Mouse (Mus musculus) heart, adult 2 months (tissue): ENCODE measurements around the gene Tshz2. TPM values are rescaled to one million over a fixed set of nuclear protein-coding genes. Genes with fewer than 3 reads are reported as not detected.

Source experiments
- DNase-seq, 2 experiments: peaks; one replicate each; pipeline ENCODE4 v3.0.0; 2021
- H3K27ac ChIP-seq: fragments of 200-600 bp; 2 replicates; pipeline ENCODE4 v1.8.1; 2022
- H3K27me3 ChIP-seq: fragments of 200-500 bp; 2 replicates; pipeline ENCODE4 v1.6.1; 2012; ENCODE audit warnings: mild to moderate bottlenecking, low read length, inconsistent platforms, mixed read lengths; ENCODE audit not compliant: control insufficient read depth, insufficient read depth
- H3K36me3 ChIP-seq: fragments of 200-500 bp; 2 replicates; pipeline ENCODE4 v1.6.1; 2012; ENCODE audit warnings: low read length, inconsistent platforms; ENCODE audit not compliant: control insufficient read depth, insufficient read depth
- H3K4me1 ChIP-seq: fragments of 200-500 bp; 2 replicates; pipeline ENCODE4 v1.6.1; 2011; ENCODE audit warnings: low read length; ENCODE audit not compliant: control insufficient read depth, insufficient read depth
- H3K4me3 ChIP-seq: fragments of 200-600 bp; 2 replicates; pipeline ENCODE4 v1.8.1; 2022
- H3K79me2 ChIP-seq: fragments of 200-500 bp; replicated peaks from 2 replicates; pipeline ENCODE4 v1.6.1; 2012; ENCODE audit warnings: mild to moderate bottlenecking, inconsistent platforms, low read length, moderate library complexity, mixed read lengths; ENCODE audit not compliant: control insufficient read depth, insufficient read depth
- H3K9ac ChIP-seq: fragments of 200-500 bp; 2 replicates; pipeline ENCODE4 v1.6.1; 2012; ENCODE audit warnings: low read depth, mild to moderate bottlenecking, control low read depth, inconsistent platforms, low read length, mixed read lengths
- CTCF ChIP-seq: fragments of 200-600 bp; IDR thresholded peaks from 2 replicates; pipeline ENCODE4 v1.8.1; 2022; ENCODE audit warnings: antibody characterized with exemption, mild to moderate bottlenecking, moderate library complexity
- EP300 ChIP-seq: fragments of 200-500 bp; IDR thresholded peaks from 2 replicates; pipeline ENCODE4 v1.6.1; 2011; ENCODE audit warnings: low read depth, low read length, control low read depth; ENCODE audit not compliant: insufficient read depth
- POLR2A ChIP-seq: fragments of 200-500 bp; IDR thresholded peaks from 2 replicates; pipeline ENCODE4 v1.6.1; 2011; ENCODE audit warnings: mild to moderate bottlenecking, low read depth, low read length, control low read depth; ENCODE audit not compliant: insufficient read depth
- whole genome bisulfite sequencing: fragments of 180-500 bp; shearing (Covaris S2); methylation state at CpG from one replicate; pipeline ENCODE4 v1.1.7; 2018; 5-methylcytosine and 5-hydroxymethylcytosine counted together
- intact Hi-C: fragments of 180-260 bp; cut with DNase I; formaldehyde crosslinking; loops from one replicate; pipeline ENCODE4 v1.15.1; 2025
- polyA plus RNA-seq: library from polyadenylated mRNA; depleted of rRNA; stranded (reverse); fragments of >200 nt; gene quantifications from 2 replicates; pipeline ENCODE4 v1.2.3, GENCODE M21; 2012
- total RNA-seq, 2 experiments: library from RNA; stranded (reverse); gene quantifications; 2 replicates each; pipeline ENCODE4 v1.2.3; 2021

Tshz2 gene
- total and polyA plus RNA-seq, 3 experiments = 8.2 to 12.9 (median 12.1) TPM

- 92% methylated on average over 10 of the region's 10 CpGs for WGBS
- intact Hi-C loops = no loop called here
- no peaks in the 10 kb centered on the region for H3K4me1 ChIP-seq
- no peaks in the 10 kb centered on the region for H3K36me3 ChIP-seq
- H3K4me3 ChIP-seq = no peak overlapping the region
- no peak for TF ChIP-seq EP300
- TF ChIP-seq CTCF = no peak
- TF ChIP-seq POLR2A = no peak
- no peaks in the 10 kb centered on the region for H3K79me2 ChIP-seq
- no peak for DNase-seq
- H3K27me3 ChIP-seq = no peaks in the 10 kb centered on the region
- no peak overlapping the region for H3K27ac ChIP-seq
- no peak overlapping the region for H3K9ac ChIP-seq
Observed at GRCm38 (mm10) chr2:169589697-169590096, 43.1 kb upstream of the Tshz2 start.

DNA sequence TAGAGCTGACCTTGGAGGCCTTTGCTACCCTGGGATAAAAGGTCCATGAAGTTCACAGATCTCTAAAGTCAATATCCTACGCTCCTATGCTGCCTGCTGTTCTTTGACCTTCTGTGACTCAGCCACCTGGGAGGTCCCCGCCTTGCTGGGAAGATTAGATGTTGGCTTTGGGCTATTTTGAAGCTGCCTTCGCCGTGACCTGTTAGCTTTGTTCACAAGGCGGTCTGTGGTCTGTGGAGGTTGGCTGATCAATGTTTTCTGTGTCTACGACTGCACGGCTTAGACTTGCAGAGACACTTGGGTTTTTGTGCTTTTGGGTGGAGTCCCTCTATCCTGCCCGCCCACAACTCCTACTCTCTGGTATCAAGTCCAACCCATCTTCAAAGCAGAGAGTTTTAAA lies 42.4 kb upstream of the Tshz2 start:
- TF ChIP-seq CTCF (no peak), EP300 (no peak), POLR2A (no peak)

DNA sequence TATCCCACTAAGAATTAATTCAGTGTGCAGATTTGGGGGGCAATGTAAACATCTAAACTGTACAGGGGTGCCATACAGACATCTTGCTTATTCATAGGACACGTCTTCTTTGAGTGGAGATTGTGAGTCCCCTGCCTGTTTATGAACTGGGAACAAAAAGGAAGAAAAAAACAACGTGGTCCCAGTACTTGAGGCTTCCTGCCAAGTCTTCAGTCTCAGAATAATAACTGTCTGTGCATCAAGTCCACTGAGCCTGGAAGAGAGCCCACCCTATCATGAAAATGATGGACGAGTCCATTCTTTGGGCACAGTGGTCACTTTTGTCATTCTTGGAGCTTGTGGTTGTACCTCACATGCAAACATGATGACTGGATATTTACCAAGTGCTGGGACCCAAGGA lies 39.1 kb upstream of the Tshz2 start:
- DNase-seq = no peak
- H3K27ac ChIP-seq = no peak overlapping the region
- no peak overlapping the region for H3K4me3 ChIP-seq
- H3K36me3 ChIP-seq = no peaks in the 10 kb centered on the region
- no peaks in the 10 kb centered on the region for H3K4me1 ChIP-seq
- intact Hi-C loops = no loop called here
- 40% methylated on average over 3 of the region's 3 CpGs for WGBS
- TF ChIP-seq POLR2A = no peak
- TF ChIP-seq CTCF = no peak
- TF ChIP-seq EP300 = no peak
- H3K79me2 ChIP-seq = no peaks in the 10 kb centered on the region
- no peaks in the 10 kb centered on the region for H3K27me3 ChIP-seq
- H3K9ac ChIP-seq = no peak overlapping the region

More for the DNA sequence above, 42.4 kb upstream of the Tshz2 start:
- Histone ChIP-seq H3K4me1 (no peaks in the 10 kb centered on the region), H3K27me3 (no peaks in the 10 kb centered on the region), H3K9ac (no peak overlapping the region), H3K79me2 (no peaks in the 10 kb centered on the region), H3K27ac (no peak overlapping the region), H3K36me3 (no peaks in the 10 kb centered on the region), H3K4me3 (no peak overlapping the region)
- DNase-seq = no peak
- intact Hi-C loops = no loop called here
- WGBS = 79% methylated on average over 8 of the region's 8 CpGs

DNA sequence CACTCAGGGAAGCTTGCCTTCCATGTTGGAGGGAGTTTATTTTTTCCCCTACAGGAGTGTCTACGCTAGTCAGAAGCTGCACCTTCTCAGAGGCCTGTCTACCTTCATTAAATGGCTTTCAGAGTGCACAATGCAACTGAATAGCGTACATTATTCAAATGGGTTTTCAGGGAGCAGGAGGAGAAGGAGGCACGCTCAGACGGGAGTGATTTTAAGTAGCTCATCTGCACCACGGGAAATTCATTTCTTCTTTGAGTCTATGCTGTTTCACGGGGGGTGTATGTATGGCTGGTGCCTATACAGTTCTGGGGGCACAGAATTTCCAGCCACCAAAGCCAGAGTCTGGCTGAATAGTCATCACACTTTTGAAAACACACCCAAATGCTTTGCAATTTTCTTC lies 35.5 kb upstream of the Tshz2 start:
- H3K27ac ChIP-seq = no peak overlapping the region
- H3K9ac ChIP-seq = no peak overlapping the region
- TF ChIP-seq POLR2A = no peak
- TF ChIP-seq EP300 = no peak
- TF ChIP-seq CTCF = no peak
- H3K79me2 ChIP-seq = no peaks in the 10 kb centered on the region
- no peaks in the 10 kb centered on the region for H3K36me3 ChIP-seq
- no peak overlapping the region for H3K4me3 ChIP-seq
- WGBS = 81% methylated on average over 6 of the region's 6 CpGs
- no peak for DNase-seq
- no peaks in the 10 kb centered on the region for H3K4me1 ChIP-seq
- intact Hi-C loops = no loop called here
- no peaks in the 10 kb centered on the region for H3K27me3 ChIP-seq

DNA sequence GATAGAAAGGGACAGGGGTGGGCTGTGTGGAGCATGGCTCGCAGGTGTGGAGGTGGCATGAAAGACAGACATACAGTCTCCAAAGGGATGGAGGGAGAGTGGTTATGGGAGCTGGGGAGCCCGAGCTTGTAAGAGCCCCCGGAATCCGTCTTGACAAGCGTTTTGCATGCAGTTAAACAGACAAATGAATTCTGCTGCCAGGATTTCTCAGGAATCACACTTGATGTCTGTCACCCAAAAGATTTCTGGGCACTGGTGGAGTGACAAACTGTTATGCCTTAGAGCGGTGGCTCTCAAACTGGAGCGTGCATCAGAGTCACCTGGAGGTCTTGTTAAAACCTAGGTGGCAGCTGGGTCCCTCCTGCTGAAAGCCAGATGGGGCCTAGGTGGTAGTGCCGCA lies 34.8 kb upstream of the Tshz2 start:
- 91% methylated on average over 8 of the region's 8 CpGs for WGBS

DNA sequence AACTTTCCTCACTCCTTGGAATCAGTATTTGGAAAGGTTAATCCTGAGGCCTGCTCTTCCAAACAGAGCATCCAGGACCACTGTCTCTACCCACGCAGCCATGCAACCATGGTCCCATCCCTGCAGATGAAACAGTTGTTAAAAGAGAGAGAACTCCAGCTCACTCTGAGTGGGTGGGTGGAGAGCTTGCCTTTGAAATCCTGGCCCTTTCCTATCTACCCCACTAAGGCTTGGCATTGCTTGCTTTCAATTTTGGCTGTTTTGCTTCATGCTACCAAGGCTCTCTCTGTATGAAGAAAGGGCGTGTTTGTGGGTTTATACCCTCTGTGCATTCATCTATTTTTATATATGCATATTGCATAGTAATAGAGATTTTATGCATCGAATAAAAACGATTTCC lies 33.2 kb upstream of the Tshz2 start:
- Histone ChIP-seq H3K4me1 (no peaks in the 10 kb centered on the region), H3K4me3 (no peak overlapping the region), H3K9ac (no peak overlapping the region), H3K36me3 (no peaks in the 10 kb centered on the region), H3K27me3 (no peaks in the 10 kb centered on the region), H3K79me2 (no peaks in the 10 kb centered on the region), H3K27ac (no peak overlapping the region)
- TF ChIP-seq EP300 (no peak), POLR2A (no peak), CTCF (no peak)
- no peak for DNase-seq
- 84% methylated on average over 4 of the region's 4 CpGs for WGBS
- intact Hi-C loops = no loop called here

More for the DNA sequence above, 34.8 kb upstream of the Tshz2 start:
- no peaks in the 10 kb centered on the region for H3K27me3 ChIP-seq
- no peak overlapping the region for H3K9ac ChIP-seq
- no peak for DNase-seq
- H3K36me3 ChIP-seq = no peaks in the 10 kb centered on the region
- TF ChIP-seq POLR2A (no peak), CTCF (no peak), EP300 (no peak)
- no peaks in the 10 kb centered on the region for H3K4me1 ChIP-seq
- no peaks in the 10 kb centered on the region for H3K79me2 ChIP-seq
- H3K4me3 ChIP-seq = no peak overlapping the region
- intact Hi-C loops = no loop called here
- no peak overlapping the region for H3K27ac ChIP-seq
